Mouse (Mus musculus): Measurements from ENCODE around the gene Cd8b1.

DNA sequence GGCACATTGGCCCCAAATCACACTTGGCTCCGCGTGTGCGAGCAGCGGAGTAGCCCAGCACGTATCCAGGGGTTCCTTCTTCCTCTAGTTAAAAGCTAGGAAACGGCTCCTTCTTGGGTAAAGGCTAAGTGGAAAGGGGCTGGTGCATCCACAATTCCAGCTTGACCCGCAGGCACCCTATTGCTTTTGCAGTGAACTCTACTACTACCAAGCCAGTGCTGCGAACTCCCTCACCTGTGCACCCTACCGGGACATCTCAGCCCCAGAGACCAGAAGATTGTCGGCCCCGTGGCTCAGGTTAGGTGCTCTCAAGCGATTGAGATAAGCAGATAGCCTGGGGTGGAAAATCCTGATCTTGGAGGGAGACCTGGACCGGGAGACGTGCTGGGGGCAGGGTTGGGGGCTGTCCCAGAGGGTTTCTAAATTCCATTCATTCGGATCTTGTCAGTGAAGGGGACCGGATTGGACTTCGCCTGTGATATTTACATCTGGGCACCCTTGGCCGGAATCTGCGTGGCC, 51.8 kb downstream of the Cd8b1 start:
- TF ChIP-seq CTCF (IDR thresholded peaks at IDR 0.05; ENCODE audit: low read depth, low read length) (no peak), POLR2A (IDR thresholded peaks at IDR 0.05; ENCODE audit: extremely low read depth, insufficient read depth, low read length) (no peak)

All from liver, adult 2 months (tissue).